In genomic region chr12:102594627-102595026, GRCm38 (mm10) we compare ENCODE assay signal across 13 mouse cellular contexts. TPM values are rescaled to one million over a fixed set of nuclear protein-coding genes. Genes with fewer than 3 reads are reported as not detected.
DNase-seq lines count a peak whose midpoint lies in the region; ATAC-seq and TF ChIP-seq lines count a peak whose summit lies in the region.
"Had no signal": no experiment of that assay in that cellular context is flagged by ENCODE, and none has a peak within 500 bp of the region (broad histone marks: within the 10 kb centered on the region; RNA-seq: fewer than 3 reads in every experiment).

No protein-coding gene starts in this region.

- H3K9me3 ChIP-seq in forebrain, embryonic 14.5 days (replicated peaks; ENCODE audit: control insufficient read depth, low read length) = 0 out of 2 replicates have a peak, but pooled peaks cover 3% of the 10 kb centered on the region
- H3K9me3 ChIP-seq in forebrain, embryonic 12.5 days = 0 out of 2 replicates have a peak, but pooled peaks cover 7% of the 10 kb centered on the region
- H3K9me3 ChIP-seq in embryonic facial prominence, embryonic 10.5 days = peaks cover 10% of the 10 kb centered on the region
- H3K9me3 ChIP-seq in intestine, embryonic 15.5 days = no peaks in the 10 kb centered on the region

- no peak overlapping the region for H3K4me2 ChIP-seq in forebrain, embryonic 14.5 days (ENCODE audit: low read length)
- no peak overlapping the region for H3K4me2 ChIP-seq in forebrain, embryonic 12.5 days
- H3K4me2 ChIP-seq in intestine, embryonic 15.5 days (replicated peaks) = no peak overlapping the region
- H3K4me2 ChIP-seq: lung, embryonic 14.5 days had no signal

- H3K27me3 ChIP-seq in forebrain, embryonic 14.5 days (replicated peaks; ENCODE audit: control insufficient read depth, insufficient read depth, low read length) = no peaks in the 10 kb centered on the region
- no peaks in the 10 kb centered on the region for H3K27me3 ChIP-seq in forebrain, embryonic 12.5 days
- H3K27me3 ChIP-seq in kidney, adult 2 months (replicated peaks; ENCODE audit: control insufficient read depth, insufficient read depth, low read length) = no peaks in the 10 kb centered on the region
- no peaks in the 10 kb centered on the region for H3K27me3 ChIP-seq in embryonic facial prominence, embryonic 10.5 days (replicated peaks; ENCODE audit: low read depth, poor library complexity, severe bottlenecking)
- H3K27me3 ChIP-seq in intestine, embryonic 15.5 days (replicated peaks) = no peaks in the 10 kb centered on the region

- WGBS in forebrain, embryonic 14.5 days = 64% methylated on average over 9 of the region's 9 CpGs
- 64% methylated on average over 9 of the region's 9 CpGs for WGBS in forebrain, embryonic 12.5 days
- 79% methylated on average over 9 of the region's 9 CpGs for WGBS in kidney, adult 2 months
- WGBS in embryonic facial prominence, embryonic 10.5 days = 71% methylated on average over 9 of the region's 9 CpGs
- 76% methylated on average over 9 of the region's 9 CpGs for WGBS in intestine, embryonic 15.5 days

- no peaks in the 10 kb centered on the region for H3K36me3 ChIP-seq in forebrain, embryonic 14.5 days (ENCODE audit: control insufficient read depth, insufficient read depth, low read length)
- H3K36me3 ChIP-seq in forebrain, embryonic 12.5 days (replicated peaks) = 0 out of 2 replicates have a peak, but pooled peaks cover 6% of the 10 kb centered on the region
- H3K36me3 ChIP-seq in kidney, adult 2 months (ENCODE audit: control insufficient read depth, insufficient read depth, low read length) = no peaks in the 10 kb centered on the region
- peaks cover 9% of the 10 kb centered on the region for H3K36me3 ChIP-seq in embryonic facial prominence, embryonic 10.5 days (replicated peaks)
- no peaks in the 10 kb centered on the region for H3K36me3 ChIP-seq in intestine, embryonic 15.5 days

- H3K4me3 ChIP-seq in forebrain, embryonic 14.5 days (ENCODE audit: low read depth, low read length) = no peak overlapping the region
- H3K4me3 ChIP-seq in forebrain, embryonic 12.5 days (replicated peaks) = no peak overlapping the region
- H3K4me3 ChIP-seq in kidney, adult 2 months (ENCODE audit: insufficient read depth, low read depth, low read length) = no peak overlapping the region
- no peak overlapping the region for H3K4me3 ChIP-seq in embryonic facial prominence, embryonic 10.5 days
- H3K4me3 ChIP-seq in intestine, embryonic 15.5 days (replicated peaks) = no peak overlapping the region

- no peak overlapping the region for H3K9ac ChIP-seq in forebrain, embryonic 14.5 days (ENCODE audit: low read length)
- H3K9ac ChIP-seq in forebrain, embryonic 12.5 days = no peak overlapping the region
- H3K9ac ChIP-seq in intestine, embryonic 15.5 days = no peak overlapping the region
- H3K9ac ChIP-seq: lung, embryonic 14.5 days had no signal

- ATAC-seq in forebrain, embryonic 14.5 days = peak; percentile 8; the same call in 1 of the 2 replicates
- ATAC-seq in forebrain, embryonic 12.5 days (ENCODE audit: low FRiP score) = no peak
- no peak for ATAC-seq in intestine, embryonic 15.5 days

- DNase-seq in forebrain, embryonic 14.5 days (ENCODE audit: low spot score) = no peak
- DNase-seq in kidney, adult 2 months = no peak
- DNase-seq in kidney, postnatal 36 days = no peak
- DNase-seq in embryonic facial prominence, embryonic 10.5 days (ENCODE audit: low spot score) = no peak
- DNase-seq in c-Kit-positive CD71-positive TER-119-positive erythroid progenitor cells, embryonic 14.5 days (ENCODE audit: low spot score) = no peak
- DNase-seq in right cerebral cortex, postnatal 4 days = no peak
- DNase-seq: adrenal gland, postnatal 10 days; B cell, adult 2 months; cerebellum, postnatal 36 days; liver; lung, embryonic 14.5 days had no signal

- 0 out of 2 replicates have a peak, but pooled peaks cover 10% of the 10 kb centered on the region for H3K4me1 ChIP-seq in forebrain, embryonic 14.5 days (ENCODE audit: control insufficient read depth, insufficient read depth, low read length)
- peaks cover 11% of the 10 kb centered on the region for H3K4me1 ChIP-seq in forebrain, embryonic 12.5 days
- no peaks in the 10 kb centered on the region for H3K4me1 ChIP-seq in kidney, adult 2 months (ENCODE audit: control insufficient read depth, insufficient read depth, low read length)
- peaks cover 11% of the 10 kb centered on the region for H3K4me1 ChIP-seq in embryonic facial prominence, embryonic 10.5 days
- H3K4me1 ChIP-seq in intestine, embryonic 15.5 days (replicated peaks) = peaks cover 27% of the 10 kb centered on the region

- H3K27ac ChIP-seq in forebrain, embryonic 14.5 days (ENCODE audit: low read depth, low read length) = 0 out of 2 replicates have a peak overlapping the region, but pooled peaks have one; percentile 52
- H3K27ac ChIP-seq in forebrain, embryonic 12.5 days = no peak overlapping the region
- H3K27ac ChIP-seq in kidney, adult 2 months (ENCODE audit: insufficient read depth, low read depth, low read length) = no peak overlapping the region
- 0 out of 2 replicates have a peak overlapping the region, but pooled peaks have one; percentile 10 for H3K27ac ChIP-seq in embryonic facial prominence, embryonic 10.5 days (replicated peaks)
- H3K27ac ChIP-seq in intestine, embryonic 15.5 days = peak overlapping the region; percentile 18

- TF ChIP-seq CTCF in kidney, adult 2 months (conservative IDR thresholded peaks at IDR 0.05; ENCODE audit: insufficient read depth, insufficient read length, low read depth, low read length) = 0 out of 2 replicates have a peak, but pooled peaks have one; percentile 1

- TF ChIP-seq POLR2A in kidney, adult 2 months (IDR thresholded peaks at IDR 0.05; ENCODE audit: low read depth, low read length) = no peak

RNA-seq across cellular contexts. Expression of gene Chga, which starts 39.9 kb away (rescaled TPM):
- polyA plus RNA-seq in forebrain, embryonic 14.5 days (2014; fragmentation: Nextera tagmentation; extraction: Ambion mirVana) = 63.3 and 76.8 TPM in 2 replicates
- polyA plus RNA-seq in forebrain, embryonic 12.5 days (2016; fragmentation: Nextera tagmentation; extraction: Ambion mirVana) = 38.4 and 41.2 TPM in 2 replicates
- polyA plus RNA-seq in kidney, adult 2 months (2012; rRNA removed) = 0.31 and 1.2 TPM in 2 replicates
- 6.2 and 6.6 TPM in 2 replicates for polyA plus RNA-seq in embryonic facial prominence, embryonic 10.5 days (2016; fragmentation: Nextera tagmentation; extraction: Ambion mirVana)
- polyA plus RNA-seq in intestine, embryonic 15.5 days (2015; fragmentation: Nextera tagmentation; extraction: Ambion mirVana) = 26.2 and 27.3 TPM in 2 replicates

Comparison
In these comparisons a context has a peak if more than half of its experiments do, and no peak if none do; other contexts are left out.
1. H3K27ac ChIP-seq: peak in forebrain, embryonic 14.5 days (single experiment), embryonic facial prominence, embryonic 10.5 days (single experiment) and intestine, embryonic 15.5 days (single experiment); none in forebrain, embryonic 12.5 days (single experiment) and kidney, adult 2 months (single experiment).